Mouse (Mus musculus): ENCODE results near the gene Map4k5. TPM values are rescaled to one million over a fixed set of nuclear protein-coding genes. Genes with fewer than 3 reads are reported as not detected.

Gene Map4k5
- 10 to 100 TPM; 32.5 to 47.1 TPM for total RNA-seq (2021)

GRCm38 (mm10) chr12:69892371-69893251 is at the start of gene Map4k5, which contains the start of gene Atl1:
Map4k5 (minus strand) TSS chr12:69893200.
Atl1 (plus strand) TSS chr12:69892614.
- intact Hi-C loops (cut with DNase I), result loop anchor here (2.0 to 5.0 kb wide), 4 partner anchors 40 to 160 kb away; no protein-coding TSS in a partner anchor
- DNase-seq (ENCODE audit: low spot score in 2 of 2), result peak; percentile 90 to 93

GRCm38 (mm10) chr12:69941655-69942329 is 48.8 kb upstream of the Map4k5 start:
- intact Hi-C loops (cut with DNase I), result no loop called here
- DNase-seq (ENCODE audit: low spot score in 2 of 2), result no peak

- intact Hi-C loops (cut with DNase I), result no loop called here
- no peak for DNase-seq (ENCODE audit: low spot score in 2 of 2)
Measured at GRCm38 (mm10) chr12:69939291-69939690, 46.3 kb upstream of the Map4k5 start.

- intact Hi-C loops (cut with DNase I), result no loop called here
- no peak for DNase-seq (ENCODE audit: low spot score in 2 of 2)
Measured at GRCm38 (mm10) chr12:69937731-69938130, 44.7 kb upstream of the Map4k5 start.

DNA sequence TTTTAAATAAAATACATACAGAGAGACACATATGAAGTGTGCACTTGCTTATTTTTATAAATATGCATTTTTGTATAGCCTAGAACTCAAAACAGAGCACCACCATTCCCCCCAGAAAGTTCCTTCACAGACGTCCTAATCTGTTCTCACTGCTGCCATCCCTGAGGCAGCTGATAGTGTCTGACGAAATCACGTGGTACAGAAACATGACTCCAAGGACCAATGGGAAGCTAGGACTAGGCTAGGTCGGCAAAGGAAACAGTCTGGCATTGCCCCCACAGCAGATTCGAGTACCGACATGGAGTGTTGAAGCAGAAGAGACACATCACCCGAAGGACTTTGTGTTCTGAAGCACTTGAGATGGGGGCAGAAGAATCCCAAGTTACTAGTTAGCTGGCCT is 33.7 kb upstream of the Map4k5 start:
- intact Hi-C loops (cut with DNase I), result no loop called here
- DNase-seq (ENCODE audit: low spot score in 2 of 2), result no peak

DNA sequence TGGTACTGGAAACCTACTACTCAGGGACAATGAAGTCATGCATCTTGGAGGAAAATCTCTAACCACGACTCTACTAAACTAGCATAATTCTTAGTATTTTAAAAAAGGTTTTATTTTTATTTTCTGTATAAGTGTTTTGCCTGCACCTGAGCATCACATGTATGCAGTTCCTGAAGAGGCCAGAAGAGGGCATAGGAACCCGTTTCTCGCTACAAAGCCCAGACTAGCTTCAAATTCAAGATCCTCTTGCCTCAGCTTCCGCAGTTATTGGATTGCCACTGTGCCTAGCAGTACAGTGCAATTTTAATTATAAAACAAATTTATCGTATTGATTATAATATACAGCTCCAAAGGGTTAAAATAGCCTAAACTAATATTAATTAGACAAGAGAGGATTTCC is 31.0 kb upstream of the Map4k5 start:
- intact Hi-C loops (cut with DNase I), result no loop called here
- DNase-seq (ENCODE audit: low spot score in 2 of 2), result no peak

- DNase-seq (ENCODE audit: low spot score in 2 of 2), result no peak
- intact Hi-C loops (cut with DNase I), result no loop called here
Measured at GRCm38 (mm10) chr12:69923603-69924002, 30.6 kb upstream of the Map4k5 start.

GRCm38 (mm10) chr12:69923128-69923527 is 30.1 kb upstream of the Map4k5 start:
- DNase-seq (ENCODE audit: low spot score in 2 of 2), result no peak
- intact Hi-C loops (cut with DNase I), result no loop called here

DNA sequence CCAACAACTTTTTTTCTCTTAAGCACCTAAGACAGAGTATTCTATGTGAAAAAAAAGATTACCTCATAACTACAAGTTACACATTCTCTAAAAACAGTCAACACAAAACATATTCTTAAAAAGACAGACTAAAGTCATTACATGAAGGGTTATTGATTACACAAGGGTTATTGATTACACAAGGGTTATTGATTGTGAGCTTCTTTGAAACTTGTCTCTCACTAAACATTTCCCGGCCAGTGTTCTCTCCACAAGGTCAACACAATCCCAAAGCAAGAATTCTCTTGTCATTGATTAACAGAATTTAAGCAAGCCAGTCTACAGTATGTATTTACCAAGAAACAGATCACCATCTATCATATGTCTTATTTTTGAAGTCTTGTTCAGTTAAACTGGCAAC is 29.1 kb upstream of the Map4k5 start:
- DNase-seq (ENCODE audit: low spot score in 2 of 2), result no peak
- intact Hi-C loops (cut with DNase I), result no loop called here

DNA sequence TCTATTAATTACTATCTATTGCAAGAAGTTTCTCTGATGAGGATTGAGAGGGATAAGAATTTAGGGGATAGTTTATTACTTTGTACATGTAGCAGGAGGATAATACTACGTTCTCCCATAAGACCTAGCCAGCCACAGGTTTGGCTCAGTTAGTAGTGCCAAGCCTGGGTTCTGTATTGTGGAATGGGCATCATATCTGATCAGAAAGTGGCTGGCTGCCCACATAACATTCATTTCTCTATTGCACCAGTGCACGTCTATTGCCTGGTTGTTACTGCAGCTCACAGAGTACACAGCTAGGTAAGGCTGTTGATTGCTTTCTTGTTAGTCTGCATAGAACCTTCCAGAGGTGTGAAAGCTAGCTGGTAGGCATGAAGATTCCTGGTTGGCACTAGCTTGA is 24.9 kb upstream of the Map4k5 start:
- no peak for DNase-seq (ENCODE audit: low spot score in 2 of 2)
- intact Hi-C loops (cut with DNase I), result no loop called here

DNA sequence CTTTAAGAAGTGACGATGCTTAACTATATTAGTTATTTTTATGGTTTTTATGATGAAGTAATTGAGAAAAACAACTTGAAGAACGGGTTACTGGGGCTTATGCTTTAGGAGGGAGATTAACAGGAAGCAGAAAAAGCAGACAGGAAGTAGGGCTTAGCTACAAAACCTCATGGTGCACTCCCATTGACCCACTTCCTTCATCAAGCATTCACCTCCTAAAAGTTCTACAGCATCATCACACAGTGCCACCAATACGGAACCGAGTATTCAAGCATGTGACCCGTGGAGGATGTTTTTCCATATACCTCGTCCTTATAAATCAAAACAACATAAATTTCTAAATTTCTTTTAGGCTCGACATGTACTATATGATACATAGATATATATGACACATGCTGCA is 19.7 kb upstream of the Map4k5 start:
- intact Hi-C loops (cut with DNase I), result no loop called here
- no peak for DNase-seq (ENCODE audit: low spot score in 2 of 2)

- intact Hi-C loops (cut with DNase I), result no loop called here
- no peak for DNase-seq (ENCODE audit: low spot score in 2 of 2)
Measured at GRCm38 (mm10) chr12:69911906-69912305, 18.9 kb upstream of the Map4k5 start.

DNA sequence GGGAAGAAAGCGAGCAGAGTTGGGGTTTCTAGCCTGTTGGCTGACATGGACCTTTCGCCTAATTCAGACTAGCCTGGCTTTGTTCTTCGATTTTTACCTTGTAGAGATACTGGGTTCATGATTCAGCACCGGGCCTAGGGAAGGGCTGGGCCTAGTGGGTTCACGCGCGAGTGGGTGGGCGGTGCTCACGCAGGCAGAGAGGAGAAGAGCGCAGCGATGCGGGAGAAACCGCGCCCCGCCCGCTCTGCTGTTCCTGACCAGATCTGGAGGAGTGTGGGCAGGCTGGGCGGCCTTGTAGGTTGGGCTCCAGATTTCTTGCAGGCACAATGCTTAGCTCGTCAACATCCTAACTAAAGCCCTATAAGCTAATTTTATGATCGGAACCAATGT is 15.5 kb upstream of the Map4k5 start:
- intact Hi-C loops (cut with DNase I), result no loop called here
- peak; percentile 85 to 90 for DNase-seq (ENCODE audit: low spot score in 2 of 2)

DNA sequence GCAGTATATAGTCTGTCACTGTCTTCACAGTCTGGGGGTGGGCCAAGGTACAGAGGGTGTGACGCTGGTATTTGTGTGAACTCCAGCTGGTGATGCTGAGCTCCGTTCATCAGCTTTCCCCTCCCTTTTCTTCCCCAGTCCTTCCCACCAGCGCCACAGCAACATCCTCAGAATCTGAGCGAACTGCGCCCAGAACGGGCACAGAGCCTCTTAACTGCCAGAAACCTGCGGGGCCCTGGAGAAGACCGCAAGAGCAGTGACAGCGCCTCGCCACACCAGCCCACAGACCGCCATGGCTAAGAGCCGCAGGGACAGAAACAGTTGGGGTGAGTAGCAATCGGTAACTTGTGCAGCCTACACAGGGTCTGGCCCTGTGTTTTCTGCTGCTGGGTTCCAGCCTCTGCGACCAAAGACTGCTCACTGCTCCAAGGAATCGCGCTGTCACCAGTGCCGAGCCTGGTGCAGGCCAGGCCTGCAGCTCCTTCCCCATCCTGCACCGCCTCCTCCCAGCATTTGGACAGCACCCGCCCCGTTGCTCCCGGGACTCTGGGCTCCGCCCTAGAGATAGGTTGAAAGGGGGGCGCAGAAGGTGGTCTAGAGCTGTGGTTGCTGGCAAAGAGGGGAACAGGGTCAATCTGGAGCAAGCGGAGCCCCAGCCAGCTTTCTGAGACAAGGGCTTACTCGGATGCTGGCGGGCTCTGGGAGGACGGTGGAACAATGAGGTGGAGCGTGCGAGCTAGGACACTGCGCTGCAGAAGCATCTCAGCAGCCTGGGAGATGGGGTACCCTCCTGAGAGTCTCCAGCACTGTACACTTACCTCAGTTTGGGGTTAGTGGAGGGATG is 14.9 kb upstream of the Map4k5 start:
- intact Hi-C loops (cut with DNase I), result no loop called here
- DNase-seq (ENCODE audit: low spot score in 2 of 2), result peak; percentile 84 to 85

- intact Hi-C loops (cut with DNase I), result no loop called here
- no peak for DNase-seq (ENCODE audit: low spot score in 2 of 2)
Measured at GRCm38 (mm10) chr12:69904991-69905390, 12.0 kb upstream of the Map4k5 start.

- intact Hi-C loops (cut with DNase I), result no loop called here
Measured at GRCm38 (mm10) chr12:69898119-69898518, 5.1 kb upstream of the Map4k5 start.

DNA sequence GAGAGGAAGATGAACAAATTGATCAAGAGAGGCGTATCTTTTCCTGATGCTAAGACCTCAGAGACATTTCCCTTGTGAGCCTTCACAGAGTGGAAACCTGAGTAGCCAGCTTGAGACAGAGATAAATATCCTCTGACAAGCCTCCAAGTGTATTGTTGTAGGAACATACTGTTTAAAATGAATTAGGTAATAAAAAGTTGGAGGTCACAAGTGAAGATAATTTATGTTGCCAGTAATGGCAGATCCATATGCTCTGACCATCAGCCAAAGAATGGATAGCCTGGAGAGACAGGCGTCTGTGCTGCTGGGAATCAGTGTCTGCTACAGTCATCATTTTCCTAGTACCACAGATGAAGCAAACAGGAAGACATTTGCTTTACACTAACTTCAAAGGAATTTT is 2.0 kb upstream of the Map4k5 start:
- intact Hi-C loops (cut with DNase I), result no loop called here
- DNase-seq (ENCODE audit: low spot score in 2 of 2), result no peak

More at GRCm38 (mm10) chr12:69898119-69898518, 5.1 kb upstream of the Map4k5 start:
- no peak for DNase-seq (ENCODE audit: low spot score in 2 of 2)

DNA sequence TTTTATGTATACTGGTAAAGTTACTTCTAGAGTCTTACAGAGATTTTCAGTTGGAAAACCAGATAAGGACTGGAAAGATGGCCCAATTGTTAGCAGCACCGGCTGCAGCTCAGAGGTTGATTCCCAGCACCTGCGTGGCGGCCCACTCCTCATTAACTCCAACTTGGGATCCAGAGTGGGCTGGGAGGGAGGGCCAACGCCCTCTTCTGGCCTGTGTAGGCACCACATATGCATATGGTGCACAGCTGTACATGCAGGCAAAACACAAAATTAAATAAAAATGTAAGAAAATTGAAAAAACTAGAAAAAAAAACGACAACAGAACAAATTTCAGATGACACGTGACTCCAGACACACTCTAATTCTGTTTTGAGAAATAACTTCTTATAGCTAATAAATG is 927 bp upstream of the Map4k5 start:
- no peak for DNase-seq (ENCODE audit: low spot score in 2 of 2)
- intact Hi-C loops (cut with DNase I), result loop anchor here (2.0 to 5.0 kb wide), 4 partner anchors 42 to 161 kb away; no protein-coding TSS in a partner anchor

- intact Hi-C loops (cut with DNase I), result loop anchor here (2.0 to 5.0 kb wide), 4 partner anchors 39 to 159 kb away; no protein-coding TSS in a partner anchor
- no peak for DNase-seq (ENCODE audit: low spot score in 2 of 2)
Measured at GRCm38 (mm10) chr12:69891721-69892120, 1.3 kb downstream of the Map4k5 start.

- intact Hi-C loops (cut with DNase I), result loop anchor here (5.0 kb wide), 3 partner anchors 38 to 133 kb away; no protein-coding TSS in a partner anchor
- DNase-seq (ENCODE audit: low spot score in 2 of 2), result no peak
Measured at GRCm38 (mm10) chr12:69890476-69890875, 2.5 kb downstream of the Map4k5 start.
